ENCODE assay signal across 21 mouse cellular contexts in genomic region chr11:54187826-54188225, GRCm38 (mm10).
A peak's percentile ranks its signal among the peaks of the same experiment; 100 is the strongest.
DNase-seq lines count a peak whose midpoint lies in the region; ATAC-seq and TF ChIP-seq lines count a peak whose summit lies in the region.
"Had no signal": no experiment of that assay in that cellular context is flagged by ENCODE, and none has a peak within 500 bp of the region (broad histone marks: within the 10 kb centered on the region; RNA-seq: fewer than 3 reads in every experiment).

No protein-coding gene starts in this region.

- in situ Hi-C loops in CH12.LX (cut with MboI; ENCODE audit: low pct_ligation_motif_present, low pct_unique_long_range_greater_than_20kb, low sequenced_read_pairs), result loop anchor here (5.0 kb wide), 1 partner anchor 36 kb away; no protein-coding TSS in a partner anchor

- ATAC-seq in hindbrain, embryonic 16.5 days, result no peak
- ATAC-seq in kidney, embryonic 16.5 days (ENCODE audit: low FRiP score, low TSS enrichment), result no peak
- ATAC-seq: forebrain, embryonic 14.5 days; forebrain, embryonic 16.5 days had no signal

- no peak for TF ChIP-seq CTCF in CH12.LX (conservative IDR thresholded peaks at IDR 0.05 in 1 of 2, IDR thresholded peaks at IDR 0.05 in 1 of 2; ENCODE audit: low read depth in 2 of 2, low read length in 2 of 2)

- dilution Hi-C loops in CH12.LX (cut with MboI; ENCODE audit: extremely low pct_ligation_motif_present, extremely low pct_unique_long_range_greater_than_20kb, low sequenced_read_pairs), result no loop called here

- H3K4me3 ChIP-seq in CH12.LX (replicated peaks in 1 of 3; ENCODE audit: low read depth in 2 of 3, low read length in 2 of 3, poor library complexity in 1 of 3), result no peak overlapping the region
- no peak overlapping the region for H3K4me3 ChIP-seq in hindbrain, embryonic 16.5 days (ENCODE audit: low read length)
- no peak overlapping the region for H3K4me3 ChIP-seq in kidney, embryonic 16.5 days (ENCODE audit: low read length)
- H3K4me3 ChIP-seq: embryonic facial prominence, embryonic 10.5 days; embryonic facial prominence, embryonic 12.5 days; forebrain, embryonic 10.5 days; forebrain, embryonic 12.5 days had no signal

- no peaks in the 10 kb centered on the region for H3K79me2 ChIP-seq in CH12.LX (replicated peaks; ENCODE audit: control insufficient read depth, extremely low read depth, insufficient read depth, poor library complexity, severe bottlenecking)

- TF ChIP-seq POLR2A in CH12.LX (IDR thresholded peaks at IDR 0.05; ENCODE audit: low read depth, low read length), result no peak

- H3K36me3 ChIP-seq in CH12.LX (replicated peaks in 1 of 2; ENCODE audit: control insufficient read depth in 1 of 2, insufficient read depth in 1 of 2, low read length in 1 of 2), result no peaks in the 10 kb centered on the region
- no peaks in the 10 kb centered on the region for H3K36me3 ChIP-seq in hindbrain, embryonic 16.5 days (ENCODE audit: control insufficient read depth, insufficient read depth, low read length)
- no peaks in the 10 kb centered on the region for H3K36me3 ChIP-seq in kidney, embryonic 16.5 days (ENCODE audit: insufficient read depth, low read length)
- H3K36me3 ChIP-seq: embryonic facial prominence, embryonic 10.5 days; embryonic facial prominence, embryonic 12.5 days; forebrain, embryonic 10.5 days; forebrain, embryonic 12.5 days; G1E had no signal

- H3K9ac ChIP-seq in CH12.LX (ENCODE audit: insufficient read depth, low read depth), result no peak overlapping the region
- no peak overlapping the region for H3K9ac ChIP-seq in hindbrain, embryonic 16.5 days (ENCODE audit: low read depth, low read length)
- H3K9ac ChIP-seq in kidney, embryonic 16.5 days (replicated peaks; ENCODE audit: low read length), result no peak overlapping the region
- H3K9ac ChIP-seq: embryonic facial prominence, embryonic 12.5 days; forebrain, embryonic 12.5 days had no signal

- WGBS in hindbrain, embryonic 16.5 days, result 68% methylated on average over 1 of the region's 1 CpGs
- WGBS in kidney, embryonic 16.5 days, result 88% methylated on average over 1 of the region's 1 CpGs

- peaks cover 2% of the 10 kb centered on the region for H3K27me3 ChIP-seq in CH12.LX (replicated peaks)
- no peaks in the 10 kb centered on the region for H3K27me3 ChIP-seq in hindbrain, embryonic 16.5 days (replicated peaks; ENCODE audit: control insufficient read depth, insufficient read depth, low read length)
- H3K27me3 ChIP-seq in kidney, embryonic 16.5 days (ENCODE audit: insufficient read depth, low read length), result no peaks in the 10 kb centered on the region
- H3K27me3 ChIP-seq: embryonic facial prominence, embryonic 12.5 days; forebrain, embryonic 12.5 days had no signal

- H3K4me2 ChIP-seq in CH12.LX (ENCODE audit: insufficient read depth, low read depth, poor library complexity, severe bottlenecking), result no peak overlapping the region
- no peak overlapping the region for H3K4me2 ChIP-seq in hindbrain, embryonic 16.5 days (ENCODE audit: low read length)
- H3K4me2 ChIP-seq in kidney, embryonic 16.5 days (replicated peaks; ENCODE audit: low read depth, low read length), result no peak overlapping the region
- H3K4me2 ChIP-seq: embryonic facial prominence, embryonic 12.5 days; forebrain, embryonic 12.5 days had no signal

- DNase-seq in CH12.LX (ENCODE audit: extremely low read depth), result no peak
- DNase-seq in NIH3T3 (ENCODE audit: low read depth), result peak; percentile 27
- peak; percentile 17 for DNase-seq in brain, adult 2 months (ENCODE audit: low read depth, low spot score)
- DNase-seq in thymus, postnatal 25 days, result no peak
- DNase-seq: adrenal gland, adult 8-10 months; adrenal gland, postnatal 14 days; adrenal gland, postnatal 36 days; cerebellum, adult 11-12 months; cerebellum, adult 2 months; cerebellum, adult 9-10 months; cerebellum, postnatal 10 days; cerebellum, postnatal 25 days had no signal

- no peaks in the 10 kb centered on the region for H3K9me3 ChIP-seq in CH12.LX (replicated peaks; ENCODE audit: low read length)
- no peaks in the 10 kb centered on the region for H3K9me3 ChIP-seq in hindbrain, embryonic 16.5 days (ENCODE audit: control insufficient read depth, low read length)
- 0 out of 2 replicates have a peak, but pooled peaks cover 3% of the 10 kb centered on the region for H3K9me3 ChIP-seq in kidney, embryonic 16.5 days (ENCODE audit: low read length)
- H3K9me3 ChIP-seq: embryonic facial prominence, embryonic 12.5 days; G1E had no signal

- peaks cover 31 to 43% of the 10 kb centered on the region in 2 experiments for H3K4me1 ChIP-seq in CH12.LX (ENCODE audit: control insufficient read depth in 1 of 2, insufficient read depth in 2 of 2)
- H3K4me1 ChIP-seq in hindbrain, embryonic 16.5 days (ENCODE audit: control insufficient read depth, insufficient read depth, low read depth, low read length), result no peaks in the 10 kb centered on the region
- no peaks in the 10 kb centered on the region for H3K4me1 ChIP-seq in kidney, embryonic 16.5 days (ENCODE audit: insufficient read depth, low read length)
- H3K4me1 ChIP-seq: embryonic facial prominence, embryonic 10.5 days; embryonic facial prominence, embryonic 12.5 days; forebrain, embryonic 10.5 days; forebrain, embryonic 12.5 days had no signal

- no peak for TF ChIP-seq RAD21 in CH12.LX (IDR thresholded peaks at IDR 0.05; ENCODE audit: low read depth, low read length)

- TF ChIP-seq EP300 in CH12.LX (IDR thresholded peaks at IDR 0.05; ENCODE audit: low read length), result 0 out of 2 replicates have a peak, but pooled peaks have one; percentile 23

- no peak overlapping the region for H3K27ac ChIP-seq in CH12.LX (ENCODE audit: insufficient read depth, low read depth)
- H3K27ac ChIP-seq in hindbrain, embryonic 16.5 days (ENCODE audit: low read depth, low read length), result no peak overlapping the region
- no peak overlapping the region for H3K27ac ChIP-seq in kidney, embryonic 16.5 days (ENCODE audit: low read length)
- H3K27ac ChIP-seq: embryonic facial prominence, embryonic 10.5 days; embryonic facial prominence, embryonic 12.5 days; forebrain, embryonic 10.5 days; forebrain, embryonic 12.5 days had no signal

TF ChIP-seq in CH12.LX, 34 proteins besides CTCF, POLR2A, EP300 and RAD21:
- TF ChIP-seq MAFK (IDR thresholded peaks at IDR 0.05; ENCODE audit: insufficient replicate concordance, low read length) (0 out of 2 replicates have a peak, but pooled peaks have one; percentile 17), SIN3A (IDR thresholded peaks at IDR 0.05; ENCODE audit: low read length) (0 out of 2 replicates have a peak, but pooled peaks have one; percentile 29), ELF1 (IDR thresholded peaks at IDR 0.05; ENCODE audit: low read depth, low read length) (no peak), ETS1 (conservative IDR thresholded peaks at IDR 0.05; ENCODE audit: low read depth, low read length) (peak; percentile 17; the same call in 1 of the 2 replicates), JUND (conservative IDR thresholded peaks at IDR 0.05; ENCODE audit: low read depth, low read length) (peak; percentile 48; the same call in 1 of the 2 replicates), MAX (IDR thresholded peaks at IDR 0.05; ENCODE audit: low read length) (no peak), MYC (IDR thresholded peaks at IDR 0.05; ENCODE audit: low read depth, low read length) (no peak), KAT2A (IDR thresholded peaks at IDR 0.05; ENCODE audit: insufficient replicate concordance, low read length) (no peak), HCFC1 (IDR thresholded peaks at IDR 0.05; ENCODE audit: low read depth, low read length) (no peak), JUN (IDR thresholded peaks at IDR 0.05; ENCODE audit: insufficient read depth, low read depth, low read length) (no peak), BHLHE40 (IDR thresholded peaks at IDR 0.05; ENCODE audit: low read depth, low read length) (peak; percentile 67)

Comparison
In these comparisons a context has a peak if more than half of its experiments do, and no peak if none do; other contexts are left out.
1. DNase-seq: peak in NIH3T3 (single experiment) and brain, adult 2 months (single experiment); none in CH12.LX (single experiment) and thymus, postnatal 25 days (single experiment).